Mouse (Mus musculus) granulocyte monocyte progenitor cell, adult 5-6 weeks (primary cell): ENCODE data around the gene Ntrk1. TPM values are rescaled to one million over a fixed set of nuclear protein-coding genes. Genes with fewer than 3 reads are reported as not detected.
A peak's percentile ranks its signal among the peaks of the same experiment; 100 is the strongest.

Experiments
- ATAC-seq: replicated peaks from 2 replicates; pipeline ENCODE4 v1.8.0; 2016; ENCODE audit warnings: mild to moderate bottlenecking, moderate TSS enrichment, inconsistent platforms; ENCODE audit not compliant: poor library complexity, severe bottlenecking
- total RNA-seq, 2 experiments: library from RNA; stranded (forward) in 1 of 2; stranded (reverse) in 1 of 2; fragments of 200-712, 200-1000 nt in 1 of 2; fragments of >200 nt in 1 of 2; fragmentation: Nextera tagmentation in 1 of 2; gene quantifications; 2 replicates each; pipeline ENCODE4 v1.2.3; 2014 to 2017

Gene Ntrk1
- total RNA-seq, 2 experiments from 2014 or later: not detected

DNA sequence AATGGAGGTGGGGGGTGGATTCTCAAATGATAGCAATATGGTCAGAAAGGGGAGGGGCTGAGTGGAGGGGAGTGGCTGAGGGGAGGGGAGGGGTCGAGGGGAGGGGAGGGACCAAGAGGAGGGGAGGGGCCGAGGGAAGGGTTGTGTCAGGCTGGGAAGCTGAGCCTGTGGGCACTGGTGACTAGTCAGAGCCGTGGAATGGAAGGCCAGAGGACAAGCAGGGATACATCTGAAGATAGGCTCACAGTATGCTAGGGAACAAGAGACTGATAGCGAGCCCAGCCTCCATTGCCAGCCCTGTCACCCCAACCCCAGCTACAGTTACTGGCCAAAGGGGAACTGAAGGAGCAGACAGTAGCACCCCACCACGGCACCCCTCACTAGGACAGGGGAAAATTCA lies 36.3 kb downstream of the Ntrk1 start:
- no peak for ATAC-seq

GRCm38 (mm10) chr3:87756488-87756887 lies 38.5 kb downstream of the Ntrk1 start:
- ATAC-seq: no peak

DNA sequence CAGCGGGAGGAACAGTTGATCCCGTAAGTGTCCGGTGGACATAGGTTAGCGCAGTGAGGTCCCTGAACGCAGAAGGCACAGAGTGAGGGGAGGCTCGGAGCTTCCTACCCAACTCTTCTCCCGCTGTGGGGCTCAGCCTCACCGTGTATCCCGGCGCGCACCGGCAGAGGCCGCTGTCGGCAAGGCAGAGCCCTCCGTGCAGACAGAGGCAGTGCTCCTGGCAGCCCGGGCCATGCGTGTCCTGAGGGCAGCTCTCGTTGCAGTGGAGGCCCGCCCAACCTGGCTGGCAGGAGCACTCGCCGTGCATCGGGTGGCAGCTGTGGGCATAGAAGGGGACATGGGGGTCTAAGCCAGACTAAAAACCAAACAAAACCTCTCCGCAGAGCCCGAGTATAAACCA lies 39.0 kb downstream of the Ntrk1 start:
- ATAC-seq: peak; percentile 94

GRCm38 (mm10) chr3:87753829-87754228 lies 41.1 kb downstream of the Ntrk1 start:
- ATAC-seq: no peak

DNA sequence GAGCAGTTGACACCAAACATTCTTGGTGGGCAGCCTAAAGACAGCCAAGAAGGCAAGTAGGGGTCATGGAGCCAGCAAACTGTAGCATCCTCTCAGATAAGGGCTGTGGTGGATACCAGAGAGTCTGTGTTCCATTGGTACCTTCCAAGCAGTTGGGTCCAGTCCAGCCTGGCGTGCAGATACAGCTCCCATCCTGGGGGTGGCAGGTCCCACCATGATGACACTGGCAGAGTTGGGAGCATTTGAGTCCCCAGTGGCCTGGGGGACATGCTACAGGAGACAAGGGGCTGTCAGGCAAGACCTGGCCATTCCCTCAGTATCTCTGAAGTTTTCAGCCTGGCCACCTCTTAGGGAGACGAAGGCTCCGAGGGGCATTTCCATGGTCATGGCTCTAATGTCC lies 42.4 kb downstream of the Ntrk1 start:
- no peak for ATAC-seq

DNA sequence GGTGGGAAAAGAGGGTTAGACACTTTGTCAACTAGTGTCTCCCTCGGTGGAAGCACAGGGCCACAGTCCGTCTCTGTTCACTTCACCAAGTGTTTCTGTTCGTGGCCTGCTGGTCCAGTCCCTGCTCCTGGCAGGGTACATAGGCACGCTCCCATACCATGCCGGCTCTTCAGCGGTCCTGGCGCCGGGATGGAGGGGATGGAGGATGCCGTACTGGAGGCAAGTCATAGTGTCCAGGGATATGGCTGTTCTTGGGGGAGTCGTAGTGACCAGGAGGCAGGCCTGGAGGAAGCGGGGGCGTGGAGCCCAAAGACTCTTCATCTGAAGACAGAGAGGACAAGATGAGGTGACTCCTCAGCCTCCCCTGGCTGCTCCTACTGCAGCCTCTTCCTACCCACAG lies 45.0 kb downstream of the Ntrk1 start:
- ATAC-seq: no peak

GRCm38 (mm10) chr3:87749036-87749435 lies 45.9 kb downstream of the Ntrk1 start:
- ATAC-seq: peak; percentile 74

- no peak for ATAC-seq
These were observed 46.5 kb downstream of the Ntrk1 start, which contains the start of gene Lrrc71 for GRCm38 (mm10) chr3:87748431-87748830. Gene Lrrc71 (minus strand): TSS chr3:87748625.

DNA sequence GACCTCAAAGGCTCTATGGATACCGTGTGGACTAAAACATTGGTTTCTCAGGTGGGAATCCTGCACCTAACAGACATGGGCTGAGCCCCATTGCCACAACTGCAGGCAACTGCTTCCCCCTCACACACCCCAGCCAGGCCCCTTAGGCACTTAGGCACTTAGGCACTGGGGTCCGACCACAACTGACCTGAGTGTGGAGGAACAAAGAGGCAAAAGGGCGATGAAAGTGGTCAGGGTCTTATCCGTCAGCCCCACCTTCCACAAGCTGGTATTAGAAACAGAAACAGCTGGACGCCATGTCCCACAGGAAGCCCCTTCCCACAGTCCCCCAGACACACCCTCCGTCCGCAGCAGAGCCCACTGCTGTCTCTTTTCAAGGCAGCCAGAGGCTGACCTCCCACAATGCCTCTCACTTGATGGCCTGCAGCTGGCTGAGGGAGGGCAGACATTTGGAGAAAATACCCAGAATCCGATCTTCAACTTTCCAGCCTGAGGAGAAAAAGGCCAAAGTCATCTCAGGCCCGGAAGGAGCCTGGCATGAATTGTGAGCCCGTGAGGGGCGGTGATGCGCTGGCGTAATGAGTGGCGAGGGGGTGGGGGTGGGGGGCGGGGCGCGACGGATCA lies 49.8 kb downstream of the Ntrk1 start:
- ATAC-seq: no peak

DNA sequence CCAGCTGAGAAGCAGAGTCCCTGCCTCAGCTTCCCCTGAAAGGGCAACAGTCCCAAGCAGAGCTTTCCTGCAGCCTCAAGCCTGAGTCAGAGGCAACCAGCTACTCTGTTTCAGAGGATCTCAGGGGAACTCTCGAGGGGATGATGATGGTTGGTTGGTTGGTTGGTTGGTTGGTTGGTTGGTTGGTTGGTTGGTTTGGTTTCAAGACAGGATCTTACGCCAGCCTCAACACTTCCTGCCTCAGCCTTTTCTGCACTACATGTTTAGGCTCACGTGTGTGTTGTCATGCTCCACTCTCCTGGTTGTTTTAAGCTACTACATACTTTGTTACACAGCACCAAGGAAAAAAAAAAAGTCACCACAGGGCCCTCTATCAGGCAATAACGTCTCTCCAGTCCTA lies 51.0 kb downstream of the Ntrk1 start:
- peak; percentile 35 for ATAC-seq

DNA sequence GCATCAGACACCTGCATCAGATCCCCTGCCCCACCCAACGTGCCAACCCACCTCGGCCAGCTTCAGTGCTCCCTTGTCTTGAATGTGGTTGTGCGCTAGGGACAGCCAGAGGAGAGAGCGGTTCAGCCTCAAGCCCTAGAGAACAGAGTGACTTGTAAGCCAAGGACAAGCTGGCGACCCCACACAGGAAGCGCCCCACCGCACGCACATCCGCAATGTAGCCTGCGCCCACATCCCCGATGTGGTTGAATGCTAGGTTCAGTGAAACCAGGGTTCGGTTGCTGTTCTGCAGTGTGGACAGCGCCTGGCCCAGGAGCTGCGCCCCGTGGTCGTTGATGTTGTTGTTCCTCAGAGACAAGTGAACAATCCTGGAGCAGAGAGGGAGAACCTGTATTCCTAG lies 52.2 kb downstream of the Ntrk1 start:
- ATAC-seq: peak; percentile 82

GRCm38 (mm10) chr3:87742013-87742412 lies 52.9 kb downstream of the Ntrk1 start:
- ATAC-seq: no peak

GRCm38 (mm10) chr3:87738906-87739305 lies 56.1 kb downstream of the Ntrk1 start:
- no peak for ATAC-seq

GRCm38 (mm10) chr3:87735335-87735734 lies 59.6 kb downstream of the Ntrk1 start:
- ATAC-seq: no peak

DNA sequence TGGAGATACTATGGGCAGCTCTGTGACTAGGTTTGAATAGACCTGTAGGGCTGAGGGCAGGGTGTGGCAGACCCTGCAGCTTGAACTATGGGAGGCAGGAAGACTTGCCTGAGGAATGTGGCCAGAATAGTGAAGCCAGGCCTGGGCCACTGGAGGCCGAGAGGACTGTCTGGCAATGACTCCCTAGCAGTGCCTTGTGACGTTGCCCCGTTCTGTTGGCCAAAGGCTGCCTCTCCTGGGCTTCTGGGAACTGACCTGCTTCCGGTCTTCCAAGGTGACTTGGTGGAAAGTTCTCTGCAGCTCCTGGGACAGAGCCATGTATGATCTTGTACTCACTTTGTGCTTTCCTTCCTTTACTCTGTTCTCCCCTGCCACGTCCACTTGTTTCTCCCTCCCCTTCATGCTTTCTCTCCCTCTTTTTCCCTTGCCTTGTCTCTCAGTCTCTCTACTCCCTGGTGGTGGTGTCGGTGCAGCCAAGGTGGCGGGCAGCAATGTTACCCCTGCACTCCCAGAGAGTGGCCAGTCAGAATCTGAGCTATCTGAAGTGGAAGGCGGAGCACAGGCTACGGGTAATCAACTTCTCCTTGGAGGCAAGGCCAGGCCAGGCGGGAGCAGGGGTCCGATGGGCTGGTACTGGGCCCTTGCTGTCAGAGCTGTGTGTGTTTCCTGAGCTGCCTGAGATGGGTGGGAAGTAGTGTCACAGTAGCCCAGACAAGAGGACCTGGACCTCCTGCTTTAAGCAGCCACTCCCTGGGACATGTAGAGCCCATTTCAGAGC lies 60.8 kb downstream of the Ntrk1 start:
- no peak for ATAC-seq

- no peak for ATAC-seq
These were observed 61.9 kb downstream of the Ntrk1 start for GRCm38 (mm10) chr3:87733098-87733497.

DNA sequence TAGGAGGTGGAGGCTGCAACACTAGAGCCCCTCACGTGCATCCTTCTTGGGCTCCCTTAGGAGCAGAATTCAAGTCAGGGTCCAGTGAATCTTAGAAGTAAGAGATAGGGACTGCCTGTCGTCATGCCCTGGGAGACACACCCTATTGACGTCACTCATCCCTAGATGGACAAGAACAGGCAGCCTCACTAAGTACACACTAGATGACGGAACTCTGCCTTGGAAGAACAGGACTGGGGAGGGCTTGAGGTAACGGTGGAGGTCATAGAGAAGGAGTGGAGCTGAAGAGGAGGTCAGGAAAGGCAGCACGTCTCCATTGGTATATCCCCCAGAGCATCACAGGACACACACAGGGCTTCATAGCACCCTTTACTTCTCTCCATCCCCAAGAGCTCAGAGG lies 66.3 kb downstream of the Ntrk1 start:
- no peak for ATAC-seq

Other genes starting within 250 kb of the Ntrk1 start
- gene Arhgef11, start 177.6 kb downstream of the Ntrk1 start, total RNA-seq (2014; fragmentation: Nextera tagmentation): 5.5 and 8.2 TPM in 2 replicates
- 3.6 and 6.0 TPM in 2 replicates for gene Arhgef11, start 177.6 kb downstream of the Ntrk1 start, total RNA-seq (2017)
- gene Lrrc71, start 46.5 kb downstream of the Ntrk1 start, total RNA-seq (2014; fragmentation: Nextera tagmentation): not detected in 2 replicates
- gene Lrrc71, start 46.5 kb downstream of the Ntrk1 start, total RNA-seq (2017): not detected in 2 replicates
- not detected in 2 replicates for gene Insrr, start 1.8 kb upstream of the Ntrk1 start, total RNA-seq (2014; fragmentation: Nextera tagmentation)
- gene Insrr, start 1.8 kb upstream of the Ntrk1 start, total RNA-seq (2017): not detected in 2 replicates
- gene Pear1, start 29.1 kb upstream of the Ntrk1 start, total RNA-seq (2014; fragmentation: Nextera tagmentation): 1.8 and 9.6 TPM in 2 replicates
- 0.57 and 1.0 TPM in 2 replicates for gene Pear1, start 29.1 kb upstream of the Ntrk1 start, total RNA-seq (2017)
- not detected in 2 replicates for gene Sh2d2a, start 51.6 kb upstream of the Ntrk1 start, total RNA-seq (2014; fragmentation: Nextera tagmentation)
- 0.10 TPM in 1 of 2 replicates, not detected in the other for gene Sh2d2a, start 51.6 kb upstream of the Ntrk1 start, total RNA-seq (2017)
- gene Prcc, start 90.4 kb upstream of the Ntrk1 start, total RNA-seq (2014; fragmentation: Nextera tagmentation): 25.9 and 35.4 TPM in 2 replicates
- gene Prcc, start 90.4 kb upstream of the Ntrk1 start, total RNA-seq (2017): 29.6 and 33.4 TPM in 2 replicates
- 330 and 338 TPM in 2 replicates for gene Hdgf, start 111.2 kb upstream of the Ntrk1 start, total RNA-seq (2014; fragmentation: Nextera tagmentation)
- gene Hdgf, start 111.2 kb upstream of the Ntrk1 start, total RNA-seq (2017): 302 and 321 TPM in 2 replicates
- gene Mrpl24, start 124.3 kb upstream of the Ntrk1 start, total RNA-seq (2014; fragmentation: Nextera tagmentation): 165 and 169 TPM in 2 replicates
- gene Mrpl24, start 124.3 kb upstream of the Ntrk1 start, total RNA-seq (2017): 112 and 134 TPM in 2 replicates
- 49.5 and 63.1 TPM in 2 replicates for gene Isg20l2, start 135.2 kb upstream of the Ntrk1 start, total RNA-seq (2014; fragmentation: Nextera tagmentation)
- gene Isg20l2, start 135.2 kb upstream of the Ntrk1 start, total RNA-seq (2017): 45.7 and 51.4 TPM in 2 replicates
- 20.7 and 30.7 TPM in 2 replicates for gene Rrnad1, start 135.6 kb upstream of the Ntrk1 start, total RNA-seq (2014; fragmentation: Nextera tagmentation)
- 13.6 and 13.8 TPM in 2 replicates for gene Rrnad1, start 135.6 kb upstream of the Ntrk1 start, total RNA-seq (2017)
- gene Crabp2, start 153.5 kb upstream of the Ntrk1 start, total RNA-seq (2014; fragmentation: Nextera tagmentation): not detected in 2 replicates
- gene Crabp2, start 153.5 kb upstream of the Ntrk1 start, total RNA-seq (2017): not detected in 2 replicates
- gene Nes, start 175.9 kb upstream of the Ntrk1 start, total RNA-seq (2014; fragmentation: Nextera tagmentation): not detected in 2 replicates
- gene Nes, start 175.9 kb upstream of the Ntrk1 start, total RNA-seq (2017): 0.05 TPM in 1 of 2 replicates, not detected in the other
- gene Bcan, start 205.1 kb upstream of the Ntrk1 start, total RNA-seq (2014; fragmentation: Nextera tagmentation): not detected in 2 replicates
- gene Bcan, start 205.1 kb upstream of the Ntrk1 start, total RNA-seq (2017): not detected in 2 replicates
- not detected in 2 replicates for gene Hapln2, start 232.4 kb upstream of the Ntrk1 start, total RNA-seq (2014; fragmentation: Nextera tagmentation)
- not detected in 2 replicates for gene Hapln2, start 232.4 kb upstream of the Ntrk1 start, total RNA-seq (2017)
- 45.8 and 50.5 TPM in 2 replicates for gene Gpatch4, start 247.9 kb upstream of the Ntrk1 start, total RNA-seq (2014; fragmentation: Nextera tagmentation)
- 39.6 and 40.8 TPM in 2 replicates for gene Gpatch4, start 247.9 kb upstream of the Ntrk1 start, total RNA-seq (2017)